Mouse (Mus musculus): ENCODE measurements around the gene Fancd2os. TPM values are rescaled to one million over a fixed set of nuclear protein-coding genes. Genes with fewer than 3 reads are reported as not detected.

Fancd2os gene
- not detected for total RNA-seq (2022)

- no peak for DNase-seq (ENCODE audit: low spot score in 2 of 2)
Observed at GRCm38 (mm10) chr6:113600543-113601139, at the start of gene Fancd2os. Gene Fancd2os, minus strand, starts transcription at chr6:113600715.

- DNase-seq (ENCODE audit: low spot score in 2 of 2), result no peak
Observed at GRCm38 (mm10) chr6:113650197-113650640, 49.7 kb upstream of the Fancd2os start.

GRCm38 (mm10) chr6:113649346-113650196, 49.1 kb upstream of the Fancd2os start:
- no peak for DNase-seq (ENCODE audit: low spot score in 2 of 2)

- DNase-seq (ENCODE audit: low spot score in 2 of 2), result peak in 1 of 2 experiments; percentile 22
Observed at GRCm38 (mm10) chr6:113644808-113645207, 44.3 kb upstream of the Fancd2os start.

GRCm38 (mm10) chr6:113643967-113644366, 43.5 kb upstream of the Fancd2os start:
- DNase-seq (ENCODE audit: low spot score in 2 of 2), result no peak

GRCm38 (mm10) chr6:113643021-113643420, 42.5 kb upstream of the Fancd2os start:
- no peak for DNase-seq (ENCODE audit: low spot score in 2 of 2)

GRCm38 (mm10) chr6:113642605-113643004, 42.1 kb upstream of the Fancd2os start:
- DNase-seq (ENCODE audit: low spot score in 2 of 2), result no peak

- DNase-seq (ENCODE audit: low spot score in 2 of 2), result no peak
Observed at GRCm38 (mm10) chr6:113639201-113639600, 38.7 kb upstream of the Fancd2os start.

- DNase-seq (ENCODE audit: low spot score in 2 of 2), result peak; percentile 92 to 93
Observed at GRCm38 (mm10) chr6:113638302-113639040, 38.0 kb upstream of the Fancd2os start, which contains the start of gene Irak2. Gene Irak2, plus strand, starts transcription at chr6:113638467.

GRCm38 (mm10) chr6:113632863-113633262, 32.3 kb upstream of the Fancd2os start:
- no peak for DNase-seq (ENCODE audit: low spot score in 2 of 2)

- no peak for DNase-seq (ENCODE audit: low spot score in 2 of 2)
Observed at GRCm38 (mm10) chr6:113630322-113630721, 29.8 kb upstream of the Fancd2os start.

- DNase-seq (ENCODE audit: low spot score in 2 of 2), result no peak
Observed at GRCm38 (mm10) chr6:113624989-113625770, 24.7 kb upstream of the Fancd2os start.

- DNase-seq (ENCODE audit: low spot score in 2 of 2), result peak; percentile 84 to 90
Observed at GRCm38 (mm10) chr6:113623941-113624751, 23.6 kb upstream of the Fancd2os start, which contains the start of gene Vhl. Gene Vhl, plus strand, starts transcription at chr6:113623959.

GRCm38 (mm10) chr6:113623386-113623785, 22.9 kb upstream of the Fancd2os start:
- DNase-seq (ENCODE audit: low spot score in 2 of 2), result no peak

GRCm38 (mm10) chr6:113615489-113615888, 15.0 kb upstream of the Fancd2os start:
- no peak for DNase-seq (ENCODE audit: low spot score in 2 of 2)

- no peak for DNase-seq (ENCODE audit: low spot score in 2 of 2)
Observed at GRCm38 (mm10) chr6:113614997-113615396, 14.5 kb upstream of the Fancd2os start.

- no peak for DNase-seq (ENCODE audit: low spot score in 2 of 2)
Observed at GRCm38 (mm10) chr6:113614152-113614551, 13.6 kb upstream of the Fancd2os start.

GRCm38 (mm10) chr6:113612258-113612969, 11.9 kb upstream of the Fancd2os start:
- no peak for DNase-seq (ENCODE audit: low spot score in 2 of 2)

- no peak for DNase-seq (ENCODE audit: low spot score in 2 of 2)
Observed at GRCm38 (mm10) chr6:113609293-113609692, 8.8 kb upstream of the Fancd2os start.

Data from gastrocnemius, adult 8-10 months (tissue).